In genomic region chr14:60634877-60635771, GRCm38 (mm10) we compare ENCODE assay signal across 8 mouse cellular contexts. TPM values are rescaled to one million over a fixed set of nuclear protein-coding genes. Genes with fewer than 3 reads are reported as not detected.
DNase-seq lines count a peak whose midpoint lies in the region; ATAC-seq and TF ChIP-seq lines count a peak whose summit lies in the region.

No protein-coding gene starts in this region.

- TF ChIP-seq CTCF in liver, embryonic 14.5 days (IDR thresholded peaks at IDR 0.05; ENCODE audit: low read depth), result peak; percentile 51

- H3K36me3 ChIP-seq in hindbrain, embryonic 16.5 days (ENCODE audit: control insufficient read depth, insufficient read depth, low read length), result no peaks in the 10 kb centered on the region
- H3K36me3 ChIP-seq in liver, embryonic 14.5 days (replicated peaks; ENCODE audit: control insufficient read depth, insufficient read depth, low read depth), result no peaks in the 10 kb centered on the region; the same call in none of the 2 replicates
- no peaks in the 10 kb centered on the region for H3K36me3 ChIP-seq in neural tube, embryonic 12.5 days

- H3K27ac ChIP-seq in hindbrain, embryonic 16.5 days (ENCODE audit: low read depth, low read length), result peak overlapping the region; percentile 65
- H3K27ac ChIP-seq in liver, embryonic 14.5 days, result peak overlapping the region; percentile 54
- peak overlapping the region; percentile 27; the same call in 1 of the 2 replicates for H3K27ac ChIP-seq in neural tube, embryonic 12.5 days

- 0 out of 2 replicates have a peak, but pooled peaks have one; percentile 5 for TF ChIP-seq EP300 in liver, embryonic 14.5 days (IDR thresholded peaks at IDR 0.05; ENCODE audit: low read depth)

- WGBS in hindbrain, embryonic 16.5 days, result under 1% methylated on average over 43 of the region's 45 CpGs
- under 1% methylated on average over 45 of the region's 45 CpGs for WGBS in liver, embryonic 14.5 days (ENCODE audit: insufficient replicate concordance)
- under 1% methylated on average over 45 of the region's 45 CpGs for WGBS in neural tube, embryonic 12.5 days

- ATAC-seq in hindbrain, embryonic 16.5 days, result no peak
- ATAC-seq in liver, embryonic 14.5 days (ENCODE audit: insufficient read depth), result peak; percentile 59
- peak; percentile 37 for ATAC-seq in neural tube, embryonic 12.5 days (ENCODE audit: low FRiP score, low read depth)

- H3K9me3 ChIP-seq in hindbrain, embryonic 16.5 days (ENCODE audit: control insufficient read depth, low read length), result no peaks in the 10 kb centered on the region
- H3K9me3 ChIP-seq in liver, embryonic 14.5 days (ENCODE audit: control insufficient read depth, low read length), result no peaks in the 10 kb centered on the region
- H3K9me3 ChIP-seq in neural tube, embryonic 12.5 days, result no peaks in the 10 kb centered on the region

- H3K4me3 ChIP-seq in hindbrain, embryonic 16.5 days (ENCODE audit: low read length), result peak overlapping the region; percentile 75
- peak overlapping the region; percentile 74 to 87 for H3K4me3 ChIP-seq in liver, embryonic 14.5 days (ENCODE audit: insufficient read depth in 1 of 2, low read depth in 2 of 2, low read length in 2 of 2)
- peak overlapping the region; percentile 72 for H3K4me3 ChIP-seq in neural tube, embryonic 12.5 days

- H3K9ac ChIP-seq in hindbrain, embryonic 16.5 days (ENCODE audit: low read depth, low read length), result peak overlapping the region; percentile 74
- peak overlapping the region; percentile 90 for H3K9ac ChIP-seq in liver, embryonic 14.5 days (replicated peaks)
- peak overlapping the region; percentile 73 for H3K9ac ChIP-seq in neural tube, embryonic 12.5 days

- peak overlapping the region; percentile 97 for H3K4me2 ChIP-seq in hindbrain, embryonic 16.5 days (ENCODE audit: low read length)
- H3K4me2 ChIP-seq in liver, embryonic 14.5 days (ENCODE audit: low read depth), result peak overlapping the region; percentile 80
- peak overlapping the region; percentile 96 for H3K4me2 ChIP-seq in neural tube, embryonic 12.5 days (replicated peaks)

- DNase-seq in cerebellum, postnatal 14 days, result peak; percentile 24 to 53
- no peak for DNase-seq in cerebellum, postnatal 4 days (ENCODE audit: low spot score in 2 of 2)
- peak; percentile 67 to 78 for DNase-seq in adrenal gland, postnatal 36 days
- DNase-seq in forelimb bud, embryonic 11.5 days (ENCODE audit: low read depth, low spot score), result peak; percentile 30
- DNase-seq in liver, embryonic 14.5 days (ENCODE audit: low read depth in 3 of 3, low spot score in 3 of 3), result peak in 2 of 3 experiments; percentile 22 to 41
- no peak for DNase-seq in frontal cortex, adult 2 months (ENCODE audit: extremely low spot score in 1 of 2, low spot score in 1 of 2)

- no peaks in the 10 kb centered on the region for H3K27me3 ChIP-seq in hindbrain, embryonic 16.5 days (replicated peaks; ENCODE audit: control insufficient read depth, insufficient read depth, low read length)
- H3K27me3 ChIP-seq in liver, embryonic 14.5 days (ENCODE audit: control insufficient read depth, insufficient read depth, low read length), result peaks cover 10% of the 10 kb centered on the region
- no peaks in the 10 kb centered on the region for H3K27me3 ChIP-seq in neural tube, embryonic 12.5 days (replicated peaks)

- H3K4me1 ChIP-seq in hindbrain, embryonic 16.5 days (ENCODE audit: control insufficient read depth, insufficient read depth, low read depth, low read length), result peaks cover 29% of the 10 kb centered on the region
- peaks cover 23 to 45% of the 10 kb centered on the region in 2 experiments for H3K4me1 ChIP-seq in liver, embryonic 14.5 days (replicated peaks; ENCODE audit: control insufficient read depth in 2 of 2, insufficient read depth in 2 of 2, low read length in 1 of 2)
- H3K4me1 ChIP-seq in neural tube, embryonic 12.5 days, result peaks cover 55% of the 10 kb centered on the region

RNA-seq across cellular contexts. Expression of gene Spata13, which starts 1.3 kb away (rescaled TPM):
- total RNA-seq in adrenal gland, postnatal 36 days (2021), result 100 to 1,000 TPM; 152 to 167 TPM
- 17.1 and 18.2 TPM in 2 replicates for polyA plus RNA-seq in hindbrain, embryonic 16.5 days (2015; fragmentation: Nextera tagmentation; extraction: Ambion mirVana)
- polyA plus RNA-seq in liver, embryonic 14.5 days (2012; rRNA removed), result 5.5 and 6.1 TPM in 2 replicates
- 13.5 and 14.1 TPM in 2 replicates for polyA plus RNA-seq in liver, embryonic 14.5 days (2014; fragmentation: Nextera tagmentation; extraction: Ambion mirVana)
- 51.0 and 58.2 TPM in 2 replicates for polyA plus RNA-seq in neural tube, embryonic 12.5 days (2016; fragmentation: Nextera tagmentation; extraction: Ambion mirVana)
- 7.9 and 9.5 TPM in 2 replicates for polyA plus RNA-seq in frontal cortex, adult 2 months (2012; rRNA removed)

Comparison
In these comparisons a context has a peak if more than half of its experiments do, and no peak if none do; other contexts are left out.
1. DNase-seq: peak in cerebellum, postnatal 14 days (2 of 2), adrenal gland, postnatal 36 days (2 of 2), forelimb bud, embryonic 11.5 days (single experiment) and liver, embryonic 14.5 days (2 of 3); none in cerebellum, postnatal 4 days (0 of 2) and frontal cortex, adult 2 months (0 of 2).
2. Peak in every context shown above with its lines, with median percentiles within 50 percentile points of each other: H3K27ac ChIP-seq, H3K4me2 ChIP-seq, H3K4me3 ChIP-seq and H3K9ac ChIP-seq.